Mouse (Mus musculus): ENCODE data around the gene Ggta1. TPM values are rescaled to one million over a fixed set of nuclear protein-coding genes. Genes with fewer than 3 reads are reported as not detected.

Ggta1 gene
- polyA plus RNA-seq, 1 experiment from 2014 or later: 38.1 TPM

DNA sequence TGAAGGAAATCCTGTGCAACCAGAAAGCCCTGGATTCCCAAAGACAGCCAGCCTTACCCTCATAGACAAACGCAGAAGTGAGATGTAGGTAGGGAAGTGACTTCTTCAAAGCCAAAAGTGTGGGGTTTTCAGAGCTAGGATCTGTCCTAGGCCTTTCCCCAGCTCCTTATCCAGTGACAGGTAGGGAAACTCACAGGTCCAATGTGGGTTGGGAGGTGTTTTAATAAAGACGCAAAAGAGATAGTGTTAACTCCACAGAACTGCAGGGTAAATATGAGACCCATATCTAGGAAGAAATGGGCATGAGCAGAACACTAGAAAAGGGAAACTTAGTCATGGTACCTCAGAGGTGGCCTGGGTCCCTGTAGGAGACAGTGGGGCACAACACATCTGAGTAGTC, 5.2 kb upstream of the Ggta1 start:
- WGBS (ENCODE audit: insufficient replicate concordance): 69% methylated on average over 2 of the region's 2 CpGs

DNA sequence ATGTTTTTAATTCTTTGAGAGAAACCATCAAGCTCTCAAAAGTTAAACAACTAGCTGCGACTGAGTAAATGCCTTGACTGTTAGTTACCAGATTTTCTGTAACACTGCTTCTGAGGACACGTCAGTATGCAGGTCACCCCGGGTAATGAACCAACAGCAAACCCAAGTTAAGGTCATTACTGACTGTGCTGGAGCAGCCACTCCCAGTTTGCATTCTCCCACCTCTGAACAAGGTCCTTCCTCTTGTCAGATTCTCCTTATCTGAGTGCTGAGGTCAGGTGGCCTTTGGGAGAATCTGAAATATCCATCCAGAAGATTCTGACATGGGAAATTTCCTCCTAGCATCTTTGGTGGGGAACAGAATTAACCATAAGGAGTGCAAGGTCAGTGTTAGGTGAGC, 4.8 kb upstream of the Ggta1 start:
- Histone ChIP-seq H3K36me3 (ENCODE audit: control insufficient read depth, insufficient read depth, low read length) (no peaks in the 10 kb centered on the region), H3K27me3 (ENCODE audit: control insufficient read depth, insufficient read depth, low read length) (no peaks in the 10 kb centered on the region), H3K9me3 (replicated peaks; ENCODE audit: control insufficient read depth, low read length) (no peaks in the 10 kb centered on the region), H3K4me1 (ENCODE audit: control insufficient read depth, insufficient read depth, low read length) (peaks cover 8% of the 10 kb centered on the region), H3K27ac (ENCODE audit: low read depth, low read length) (no peak overlapping the region), H3K4me3 (ENCODE audit: low read depth, low read length) (no peak overlapping the region), H3K4me2 (no peak overlapping the region), H3K9ac (ENCODE audit: low read depth, low read length) (no peak overlapping the region)
- WGBS (ENCODE audit: insufficient replicate concordance): 72% methylated on average over 3 of the region's 3 CpGs
- no peak for ATAC-seq (replicated peaks; ENCODE audit: insufficient number of reproducible peaks, low FRiP score, low TSS enrichment)

More for the DNA sequence above, 5.2 kb upstream of the Ggta1 start:
- no peak overlapping the region for H3K4me2 ChIP-seq
- ATAC-seq (replicated peaks; ENCODE audit: insufficient number of reproducible peaks, low FRiP score, low TSS enrichment): no peak
- no peaks in the 10 kb centered on the region for H3K36me3 ChIP-seq (ENCODE audit: control insufficient read depth, insufficient read depth, low read length)
- no peaks in the 10 kb centered on the region for H3K27me3 ChIP-seq (ENCODE audit: control insufficient read depth, insufficient read depth, low read length)
- no peaks in the 10 kb centered on the region for H3K9me3 ChIP-seq (replicated peaks; ENCODE audit: control insufficient read depth, low read length)
- H3K4me1 ChIP-seq (ENCODE audit: control insufficient read depth, insufficient read depth, low read length): peaks cover 5% of the 10 kb centered on the region
- no peak overlapping the region for H3K9ac ChIP-seq (ENCODE audit: low read depth, low read length)
- H3K4me3 ChIP-seq (ENCODE audit: low read depth, low read length): no peak overlapping the region
- H3K27ac ChIP-seq (ENCODE audit: low read depth, low read length): no peak overlapping the region

DNA sequence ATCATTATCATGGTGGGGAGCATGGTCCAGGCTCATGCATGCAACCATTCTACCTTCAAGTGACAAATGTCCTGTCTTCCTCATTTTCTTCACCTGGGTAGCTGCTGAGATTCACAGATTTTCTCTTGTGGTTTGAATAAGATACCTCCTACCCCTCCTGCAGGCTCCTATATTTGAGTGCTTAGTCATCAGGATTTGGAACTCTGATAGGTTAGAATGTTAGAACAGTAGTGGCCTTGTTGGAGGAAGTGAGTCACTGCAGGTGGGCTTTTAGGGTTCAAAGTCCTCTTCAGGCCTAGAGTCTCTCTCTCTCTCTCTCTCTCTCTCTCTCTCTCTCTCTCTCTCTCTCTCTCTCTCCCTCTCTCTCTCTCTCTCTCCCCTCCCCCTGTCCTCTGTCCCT, 2.6 kb upstream of the Ggta1 start:
- Histone ChIP-seq H3K27ac (ENCODE audit: low read depth, low read length) (no peak overlapping the region), H3K4me2 (no peak overlapping the region), H3K27me3 (ENCODE audit: control insufficient read depth, insufficient read depth, low read length) (no peaks in the 10 kb centered on the region), H3K4me3 (ENCODE audit: low read depth, low read length) (no peak overlapping the region), H3K4me1 (ENCODE audit: control insufficient read depth, insufficient read depth, low read length) (peaks cover 15% of the 10 kb centered on the region), H3K9ac (ENCODE audit: low read depth, low read length) (no peak overlapping the region), H3K9me3 (replicated peaks; ENCODE audit: control insufficient read depth, low read length) (no peaks in the 10 kb centered on the region), H3K36me3 (ENCODE audit: control insufficient read depth, insufficient read depth, low read length) (no peaks in the 10 kb centered on the region)
- no peak for ATAC-seq (replicated peaks; ENCODE audit: insufficient number of reproducible peaks, low FRiP score, low TSS enrichment)

DNA sequence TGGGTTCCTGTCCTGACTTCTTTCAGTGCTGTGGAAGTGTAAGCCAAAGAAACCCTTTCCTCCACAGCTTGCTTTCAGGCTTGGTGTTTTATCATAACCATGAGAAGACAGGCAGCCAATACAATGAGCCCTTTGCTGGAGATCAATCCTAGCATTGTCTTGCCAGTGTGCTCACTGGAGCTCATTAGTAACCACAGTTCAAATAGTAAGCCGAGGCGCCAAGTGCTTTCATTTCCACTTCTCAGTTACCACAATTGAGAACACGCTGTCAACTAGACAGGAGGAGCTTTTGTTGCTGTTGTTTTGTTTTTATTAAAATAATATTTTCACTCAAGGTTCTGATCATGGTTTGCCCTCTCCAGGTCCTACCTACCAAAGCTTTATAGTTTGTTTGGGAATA, 1.5 kb upstream of the Ggta1 start:
- H3K4me1 ChIP-seq (ENCODE audit: control insufficient read depth, insufficient read depth, low read length): peaks cover 18% of the 10 kb centered on the region
- no peak overlapping the region for H3K4me2 ChIP-seq
- H3K36me3 ChIP-seq (ENCODE audit: control insufficient read depth, insufficient read depth, low read length): no peaks in the 10 kb centered on the region
- H3K9ac ChIP-seq (ENCODE audit: low read depth, low read length): no peak overlapping the region
- H3K27me3 ChIP-seq (ENCODE audit: control insufficient read depth, insufficient read depth, low read length): no peaks in the 10 kb centered on the region
- no peaks in the 10 kb centered on the region for H3K9me3 ChIP-seq (replicated peaks; ENCODE audit: control insufficient read depth, low read length)
- ATAC-seq (replicated peaks; ENCODE audit: insufficient number of reproducible peaks, low FRiP score, low TSS enrichment): no peak
- H3K27ac ChIP-seq (ENCODE audit: low read depth, low read length): no peak overlapping the region
- 82% methylated on average over 3 of the region's 3 CpGs for WGBS (ENCODE audit: insufficient replicate concordance)
- no peak overlapping the region for H3K4me3 ChIP-seq (ENCODE audit: low read depth, low read length)

DNA sequence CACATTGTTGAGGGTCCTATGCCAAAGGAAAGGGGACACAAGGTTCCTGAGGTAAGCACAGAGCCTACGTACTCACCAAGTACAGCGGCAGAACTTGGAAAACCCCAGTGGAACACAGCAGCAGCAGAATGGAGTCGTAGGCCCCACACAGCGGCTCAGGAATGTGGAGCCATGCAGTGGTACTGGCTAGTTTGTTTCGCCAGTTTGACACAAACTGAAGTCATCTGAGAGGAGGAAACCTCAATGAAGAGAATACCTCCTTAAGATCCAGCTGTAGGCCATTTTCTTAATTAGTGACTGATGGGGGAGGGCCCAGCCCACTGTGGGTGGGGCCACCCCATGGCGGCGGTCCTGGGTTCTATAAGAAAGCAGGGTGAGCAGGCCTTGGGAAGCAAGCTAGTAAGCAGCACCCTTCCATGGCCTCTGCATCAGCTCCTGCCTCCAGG, 1.1 kb upstream of the Ggta1 start:
- no peaks in the 10 kb centered on the region for H3K27me3 ChIP-seq (ENCODE audit: control insufficient read depth, insufficient read depth, low read length)
- WGBS (ENCODE audit: insufficient replicate concordance): 38% methylated on average over 7 of the region's 7 CpGs
- peaks cover 18% of the 10 kb centered on the region for H3K4me1 ChIP-seq (ENCODE audit: control insufficient read depth, insufficient read depth, low read length)
- ATAC-seq (replicated peaks; ENCODE audit: insufficient number of reproducible peaks, low FRiP score, low TSS enrichment): no peak
- peak overlapping the region; percentile 88 for H3K27ac ChIP-seq (ENCODE audit: low read depth, low read length)
- no peaks in the 10 kb centered on the region for H3K9me3 ChIP-seq (replicated peaks; ENCODE audit: control insufficient read depth, low read length)
- peak overlapping the region; percentile 22 for H3K4me3 ChIP-seq (ENCODE audit: low read depth, low read length)
- H3K4me2 ChIP-seq: peak overlapping the region; percentile 91
- peak overlapping the region; percentile 62; the same call in 1 of the 2 replicates for H3K9ac ChIP-seq (ENCODE audit: low read depth, low read length)
- no peaks in the 10 kb centered on the region for H3K36me3 ChIP-seq (ENCODE audit: control insufficient read depth, insufficient read depth, low read length)

DNA sequence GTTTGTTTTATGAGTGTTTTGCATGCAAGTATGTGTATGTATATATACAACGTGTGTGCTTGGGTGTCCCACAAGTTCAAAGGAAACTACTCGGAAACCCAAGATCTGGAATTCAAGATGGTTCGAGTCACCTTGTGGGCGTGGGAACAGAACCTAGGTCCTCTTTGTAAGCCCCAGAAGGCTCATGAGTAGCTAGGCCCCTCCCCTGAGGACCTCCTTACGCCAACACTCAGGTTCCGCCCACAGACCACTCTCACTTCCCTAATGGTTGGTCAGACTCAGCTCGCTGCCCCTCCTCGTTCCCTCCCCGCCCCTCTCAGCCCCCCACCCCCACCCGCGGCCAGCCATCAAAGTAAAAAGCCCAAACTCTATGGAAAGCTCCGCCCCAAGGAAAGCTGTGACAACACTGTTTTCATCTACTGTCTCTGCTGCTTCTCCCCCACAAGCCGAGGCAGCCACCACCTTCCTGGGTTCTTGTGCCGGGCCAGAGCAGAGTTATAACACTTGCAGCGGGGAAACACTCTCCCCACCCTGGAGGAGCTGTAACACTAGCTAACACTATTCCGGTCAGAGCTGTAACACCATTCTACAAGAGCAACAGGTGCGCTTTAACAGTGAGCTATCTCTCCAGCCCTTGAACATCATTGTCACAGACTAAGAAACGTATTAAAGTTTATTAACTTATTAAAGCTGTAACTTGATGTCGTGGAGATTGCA, 499 bp upstream of the Ggta1 start:
- H3K36me3 ChIP-seq (ENCODE audit: control insufficient read depth, insufficient read depth, low read length): no peaks in the 10 kb centered on the region
- no peaks in the 10 kb centered on the region for H3K27me3 ChIP-seq (ENCODE audit: control insufficient read depth, insufficient read depth, low read length)
- WGBS (ENCODE audit: insufficient replicate concordance): 7% methylated on average over 19 of the region's 19 CpGs
- peak; percentile 77 for ATAC-seq (replicated peaks; ENCODE audit: insufficient number of reproducible peaks, low FRiP score, low TSS enrichment)
- peak overlapping the region; percentile 88 for H3K27ac ChIP-seq (ENCODE audit: low read depth, low read length)
- H3K4me1 ChIP-seq (ENCODE audit: control insufficient read depth, insufficient read depth, low read length): peaks cover 21% of the 10 kb centered on the region
- H3K4me2 ChIP-seq: peak overlapping the region; percentile 91
- peak overlapping the region; percentile 22 for H3K4me3 ChIP-seq (ENCODE audit: low read depth, low read length)
- no peaks in the 10 kb centered on the region for H3K9me3 ChIP-seq (replicated peaks; ENCODE audit: control insufficient read depth, low read length)
- H3K9ac ChIP-seq (ENCODE audit: low read depth, low read length): peak overlapping the region; percentile 62; the same call in 1 of the 2 replicates

DNA sequence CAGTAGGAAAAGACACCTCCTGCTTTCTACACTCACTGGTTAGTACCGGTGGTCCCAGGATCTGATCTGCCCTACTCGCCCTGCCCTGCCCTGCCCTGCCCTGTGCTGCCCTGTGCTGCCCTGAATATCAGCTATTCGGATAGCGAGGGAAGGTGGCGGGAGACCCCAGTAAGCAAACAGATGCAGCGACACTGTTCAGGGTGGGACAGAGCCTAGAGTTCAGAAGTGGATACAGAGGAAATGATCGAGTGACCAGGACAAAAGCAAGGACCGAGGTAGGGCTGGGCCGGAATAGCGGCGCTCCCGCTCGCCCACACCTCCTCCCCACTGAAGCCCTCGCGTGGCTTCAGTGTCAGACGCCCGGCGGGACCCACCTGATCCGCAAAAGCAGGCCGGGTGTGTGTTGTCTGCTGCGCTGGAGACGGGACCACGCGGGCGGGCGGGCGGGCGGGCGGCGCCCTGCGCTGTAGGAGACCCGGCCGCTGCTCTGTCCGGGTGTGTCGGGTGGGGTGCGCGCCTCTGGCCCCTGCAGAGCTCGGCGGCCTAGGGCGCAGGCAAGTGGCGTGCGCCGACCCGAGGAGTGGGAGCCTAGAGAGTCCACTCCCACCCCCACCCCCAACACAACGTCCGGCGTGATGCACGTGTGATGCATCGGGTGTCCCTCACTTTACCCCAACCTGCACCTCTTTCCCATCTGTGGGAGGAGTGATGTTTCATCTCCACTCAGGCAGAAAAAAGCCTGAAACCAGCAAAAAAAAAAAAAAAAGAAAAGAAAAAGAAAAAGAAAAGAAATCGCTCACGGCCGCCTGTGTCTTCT, 852 bp downstream of the Ggta1 start:
- H3K9me3 ChIP-seq (replicated peaks; ENCODE audit: control insufficient read depth, low read length): no peaks in the 10 kb centered on the region
- H3K4me3 ChIP-seq (ENCODE audit: low read depth, low read length): peak overlapping the region; percentile 79
- peak overlapping the region; percentile 88 for H3K27ac ChIP-seq (ENCODE audit: low read depth, low read length)
- H3K27me3 ChIP-seq (ENCODE audit: control insufficient read depth, insufficient read depth, low read length): no peaks in the 10 kb centered on the region
- H3K36me3 ChIP-seq (ENCODE audit: control insufficient read depth, insufficient read depth, low read length): no peaks in the 10 kb centered on the region
- peak overlapping the region; percentile 87 for H3K9ac ChIP-seq (ENCODE audit: low read depth, low read length)
- ATAC-seq (replicated peaks; ENCODE audit: insufficient number of reproducible peaks, low FRiP score, low TSS enrichment): peak; percentile 39
- under 1% methylated on average over 38 of the region's 52 CpGs for WGBS (ENCODE audit: insufficient replicate concordance)
- H3K4me1 ChIP-seq (ENCODE audit: control insufficient read depth, insufficient read depth, low read length): peaks cover 23% of the 10 kb centered on the region
- peak overlapping the region; percentile 91 for H3K4me2 ChIP-seq

DNA sequence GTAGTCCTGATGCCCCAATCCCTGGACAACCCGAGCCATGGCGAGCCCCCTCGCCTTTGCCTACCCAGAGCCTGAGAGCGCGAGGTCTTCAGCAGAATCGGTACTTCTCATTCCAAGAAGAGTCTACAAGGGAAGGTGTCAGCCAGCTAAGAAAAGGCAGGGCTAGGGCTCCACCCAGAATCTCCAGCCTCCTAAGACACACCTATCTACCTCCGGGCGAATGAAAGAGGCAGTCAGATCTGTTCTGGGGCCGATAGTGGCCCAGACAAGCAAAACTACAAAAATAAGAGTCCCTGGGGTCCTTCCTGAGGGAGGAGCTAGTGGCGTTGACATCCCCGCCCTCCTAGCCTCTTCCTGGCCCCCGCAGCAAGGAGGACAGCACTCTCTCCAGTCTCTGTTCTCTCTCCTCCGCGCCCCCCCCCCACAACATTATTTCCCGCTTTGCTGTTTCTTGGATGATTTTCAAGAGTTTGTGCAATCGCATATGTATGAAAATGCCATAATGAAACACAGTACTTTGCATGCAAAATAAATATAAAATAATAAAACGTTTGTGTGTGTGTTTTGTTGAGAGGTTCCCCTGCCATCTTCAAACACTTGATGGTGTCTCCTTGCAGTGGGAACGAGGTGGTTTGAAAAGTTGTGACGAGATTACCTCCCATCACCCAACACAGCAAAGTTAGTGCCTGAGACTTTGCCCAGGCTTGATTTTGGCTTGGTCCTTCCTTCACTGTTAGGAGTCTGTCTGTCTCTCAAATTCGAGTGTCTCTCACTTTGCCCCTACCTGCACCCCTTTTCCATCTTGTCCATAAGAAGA, 1.7 kb downstream of the Ggta1 start:
- H3K36me3 ChIP-seq (ENCODE audit: control insufficient read depth, insufficient read depth, low read length): no peaks in the 10 kb centered on the region
- no peaks in the 10 kb centered on the region for H3K9me3 ChIP-seq (replicated peaks; ENCODE audit: control insufficient read depth, low read length)
- H3K4me1 ChIP-seq (ENCODE audit: control insufficient read depth, insufficient read depth, low read length): peaks cover 23% of the 10 kb centered on the region
- WGBS (ENCODE audit: insufficient replicate concordance): 2% methylated on average over 20 of the region's 20 CpGs
- H3K27me3 ChIP-seq (ENCODE audit: control insufficient read depth, insufficient read depth, low read length): no peaks in the 10 kb centered on the region
- H3K9ac ChIP-seq (ENCODE audit: low read depth, low read length): peak overlapping the region; percentile 87
- ATAC-seq (replicated peaks; ENCODE audit: insufficient number of reproducible peaks, low FRiP score, low TSS enrichment): peak; percentile 36
- peak overlapping the region; percentile 79 for H3K4me3 ChIP-seq (ENCODE audit: low read depth, low read length)
- peak overlapping the region; percentile 91 for H3K4me2 ChIP-seq
- H3K27ac ChIP-seq (ENCODE audit: low read depth, low read length): peak overlapping the region; percentile 88

Data from heart, embryonic 11.5 days (tissue).